Mouse (Mus musculus) stomach, postnatal 0 days (tissue): ENCODE results near the gene Crk. TPM values are rescaled to one million over a fixed set of nuclear protein-coding genes. Genes with fewer than 3 reads are reported as not detected.

Experiments used
- ATAC-seq: fragments of 200-750 bp; cut with Nextera tagmentation; 2 replicates; pipeline ENCODE4 v1.8.0; 2017; ENCODE audit not compliant: low FRiP score, low TSS enrichment
- DNase-seq: peaks from one replicate; pipeline ENCODE4 v3.0.0-alpha.2; 2016; ENCODE audit warnings: low spot score
- H3K27ac ChIP-seq: fragments of 300-500 bp; sonication (generic); replicated peaks from 2 replicates; pipeline ENCODE4 v1.5.1; 2014; ENCODE audit warnings: mild to moderate bottlenecking, control low read depth
- H3K27me3 ChIP-seq: fragments of 300-500 bp; sonication (generic); 2 replicates; pipeline ENCODE4 v1.6.1; 2014; ENCODE audit warnings: low read length; ENCODE audit not compliant: control insufficient read depth, insufficient read depth
- H3K36me3 ChIP-seq: fragments of 300-500 bp; sonication (generic); 2 replicates; pipeline ENCODE4 v1.6.1; 2014; ENCODE audit warnings: low read length, mixed read lengths; ENCODE audit not compliant: control insufficient read depth, insufficient read depth
- H3K4me1 ChIP-seq: fragments of 300-500 bp; sonication (generic); replicated peaks from 2 replicates; pipeline ENCODE4 v1.6.1; 2014; ENCODE audit warnings: antibody characterized with exemption; ENCODE audit not compliant: control insufficient read depth, insufficient read depth
- H3K4me2 ChIP-seq: fragments of 300-500 bp; sonication (generic); replicated peaks from 2 replicates; pipeline ENCODE4 v1.6.1; 2014; ENCODE audit warnings: low read depth, mild to moderate bottlenecking, control low read depth, moderate library complexity
- H3K4me3 ChIP-seq: fragments of 300-500 bp; sonication (generic); 2 replicates; pipeline ENCODE4 v1.5.1; 2014; ENCODE audit warnings: low read depth, low read length, control low read depth
- H3K9ac ChIP-seq: fragments of 300-500 bp; sonication (generic); 2 replicates; pipeline ENCODE4 v1.6.1; 2014; ENCODE audit warnings: mild to moderate bottlenecking, low read length, control low read depth, mixed read lengths
- H3K9me3 ChIP-seq: fragments of 300-500 bp; sonication (generic); 2 replicates; pipeline ENCODE4 v1.6.1; 2016; ENCODE audit warnings: low read length; ENCODE audit not compliant: control insufficient read depth
- CTCF ChIP-seq: IDR thresholded peaks from 2 replicates; pipeline ENCODE4 v1.5.1; 2016; ENCODE audit warnings: antibody characterized with exemption, low read depth, mild to moderate bottlenecking, moderate library complexity
- EP300 ChIP-seq: optimal IDR thresholded peaks from 2 replicates; pipeline ENCODE3; 2016; ENCODE audit warnings: antibody characterized with exemption
- WGBS: fragments of 180-500 bp; shearing (Covaris S2); extraction: QIAGEN DNeasy Blood & Tissue Kit; methylation state at CpG from one replicate; pipeline ENCODE4 v1.1.7; 2014; 5-methylcytosine and 5-hydroxymethylcytosine counted together
- polyA plus RNA-seq: library from polyadenylated mRNA; unstranded; fragments of >200 nt; fragmentation: Nextera tagmentation; extraction: Ambion mirVana; gene quantifications from 2 replicates; pipeline ENCODE4 v1.2.1, GENCODE M21; 2015

The Crk gene
- polyA plus RNA-seq, 1 experiment from 2014 or later: 68.8 TPM

DNA sequence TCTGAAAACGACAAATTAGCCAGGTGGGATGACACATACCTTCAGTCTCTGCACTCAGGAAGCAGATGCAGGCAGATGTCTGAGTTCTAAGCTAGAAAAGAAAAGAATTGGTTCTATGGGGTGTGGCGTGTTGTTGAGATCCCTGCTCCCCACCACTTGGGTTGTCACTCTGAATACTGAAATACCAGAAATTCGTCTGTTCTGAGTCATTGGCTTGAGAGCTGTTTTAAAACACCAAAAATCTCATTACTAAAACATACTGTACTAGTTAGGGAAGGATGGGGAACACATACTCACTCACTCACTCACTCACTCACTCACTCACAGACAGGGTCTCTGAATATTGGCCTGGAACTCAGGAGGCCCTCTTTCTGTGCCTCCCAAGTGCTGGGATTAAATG is 57.9 kb downstream of the Crk start:
- Histone ChIP-seq H3K4me3 (no peak overlapping the region), H3K4me2 (0 out of 2 replicates have a peak overlapping the region, but pooled peaks have one; percentile 5), H3K36me3 (0 out of 2 replicates have a peak, but pooled peaks cover 3% of the 10 kb centered on the region), H3K9ac (no peak overlapping the region), H3K27me3 (no peaks in the 10 kb centered on the region), H3K4me1 (peaks cover 6% of the 10 kb centered on the region), H3K27ac (0 out of 2 replicates have a peak overlapping the region, but pooled peaks have one; percentile 2), H3K9me3 (no peaks in the 10 kb centered on the region)
- TF ChIP-seq EP300: no peak
- TF ChIP-seq CTCF: no peak
- ATAC-seq (no peak), DNase-seq (no peak)
- WGBS: 24% methylated on average over 3 of the region's 3 CpGs

GRCm38 (mm10) chr11:75737806-75738476 is 58.9 kb downstream of the Crk start:
- Histone ChIP-seq H3K27ac (no peak overlapping the region), H3K36me3 (0 out of 2 replicates have a peak, but pooled peaks cover 3% of the 10 kb centered on the region), H3K9me3 (no peaks in the 10 kb centered on the region), H3K27me3 (no peaks in the 10 kb centered on the region), H3K4me2 (no peak overlapping the region), H3K9ac (no peak overlapping the region), H3K4me1 (peaks cover 6% of the 10 kb centered on the region), H3K4me3 (no peak overlapping the region)
- TF ChIP-seq CTCF (no peak), EP300 (no peak)
- ATAC-seq (no peak), DNase-seq (no peak)
- 71% methylated on average over 2 of the region's 2 CpGs for WGBS

DNA sequence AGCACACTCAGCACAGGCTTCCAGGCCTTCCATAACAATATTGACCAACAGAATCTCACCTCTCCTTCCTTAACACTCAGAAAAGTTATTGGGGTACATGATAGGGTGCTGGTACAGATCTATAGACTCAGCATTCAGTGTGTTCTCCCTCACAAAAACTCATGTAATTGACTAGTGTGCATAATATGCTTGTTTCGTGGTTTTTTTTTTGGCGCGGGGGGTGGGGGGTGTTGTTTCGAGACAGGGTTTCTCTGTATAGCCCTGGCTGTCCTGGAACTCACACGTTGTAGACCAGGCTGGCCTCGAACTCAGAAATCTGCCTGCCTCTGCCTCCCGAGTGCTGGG is 59.4 kb downstream of the Crk start:
- H3K27me3 ChIP-seq: no peaks in the 10 kb centered on the region
- ATAC-seq (no peak), DNase-seq (no peak)
- TF ChIP-seq EP300 (no peak), CTCF (no peak)
- 0 out of 2 replicates have a peak, but pooled peaks cover 3% of the 10 kb centered on the region for H3K36me3 ChIP-seq
- no peak overlapping the region for H3K4me3 ChIP-seq
- H3K9me3 ChIP-seq: no peaks in the 10 kb centered on the region
- H3K9ac ChIP-seq: no peak overlapping the region
- WGBS: 90% methylated on average over 7 of the region's 7 CpGs
- peaks cover 6% of the 10 kb centered on the region for H3K4me1 ChIP-seq
- H3K4me2 ChIP-seq: no peak overlapping the region
- H3K27ac ChIP-seq: no peak overlapping the region

GRCm38 (mm10) chr11:75740204-75740603 is 61.1 kb downstream of the Crk start:
- DNase-seq: no peak
- Histone ChIP-seq H3K27me3 (no peaks in the 10 kb centered on the region), H3K27ac (no peak overlapping the region), H3K9ac (no peak overlapping the region), H3K4me2 (no peak overlapping the region), H3K4me1 (peaks cover 2% of the 10 kb centered on the region), H3K36me3 (0 out of 2 replicates have a peak, but pooled peaks cover 3% of the 10 kb centered on the region), H3K9me3 (no peaks in the 10 kb centered on the region), H3K4me3 (no peak overlapping the region)
- ATAC-seq: no peak
- TF ChIP-seq EP300 (no peak), CTCF (no peak)
- WGBS: 21% methylated on average over 3 of the region's 3 CpGs

GRCm38 (mm10) chr11:75741615-75742014 is 62.6 kb downstream of the Crk start:
- Histone ChIP-seq H3K4me1 (peaks cover 2% of the 10 kb centered on the region), H3K27me3 (no peaks in the 10 kb centered on the region), H3K4me2 (no peak overlapping the region), H3K36me3 (0 out of 2 replicates have a peak, but pooled peaks cover 3% of the 10 kb centered on the region), H3K9ac (no peak overlapping the region), H3K4me3 (no peak overlapping the region), H3K27ac (no peak overlapping the region), H3K9me3 (no peaks in the 10 kb centered on the region)
- WGBS: 62% methylated on average over 3 of the region's 3 CpGs
- ATAC-seq: peak; percentile 46; the same call in 1 of the 2 replicates
- DNase-seq: no peak
- no peak for TF ChIP-seq EP300
- no peak for TF ChIP-seq CTCF

GRCm38 (mm10) chr11:75744761-75745160 is 65.7 kb downstream of the Crk start:
- H3K36me3 ChIP-seq: no peaks in the 10 kb centered on the region
- no peaks in the 10 kb centered on the region for H3K27me3 ChIP-seq
- no peak overlapping the region for H3K27ac ChIP-seq
- H3K9ac ChIP-seq: no peak overlapping the region
- H3K9me3 ChIP-seq: no peaks in the 10 kb centered on the region
- no peak overlapping the region for H3K4me3 ChIP-seq
- ATAC-seq (no peak), DNase-seq (no peak)
- H3K4me2 ChIP-seq: no peak overlapping the region
- 0 out of 2 replicates have a peak, but pooled peaks cover 2% of the 10 kb centered on the region for H3K4me1 ChIP-seq
- 95% methylated on average over 3 of the region's 3 CpGs for WGBS
- no peak for TF ChIP-seq CTCF
- no peak for TF ChIP-seq EP300
